Mouse (Mus musculus): ENCODE results near the gene Ascl3.
A peak's percentile ranks its signal among the peaks of the same experiment; 100 is the strongest.

Ascl3 gene

DNA sequence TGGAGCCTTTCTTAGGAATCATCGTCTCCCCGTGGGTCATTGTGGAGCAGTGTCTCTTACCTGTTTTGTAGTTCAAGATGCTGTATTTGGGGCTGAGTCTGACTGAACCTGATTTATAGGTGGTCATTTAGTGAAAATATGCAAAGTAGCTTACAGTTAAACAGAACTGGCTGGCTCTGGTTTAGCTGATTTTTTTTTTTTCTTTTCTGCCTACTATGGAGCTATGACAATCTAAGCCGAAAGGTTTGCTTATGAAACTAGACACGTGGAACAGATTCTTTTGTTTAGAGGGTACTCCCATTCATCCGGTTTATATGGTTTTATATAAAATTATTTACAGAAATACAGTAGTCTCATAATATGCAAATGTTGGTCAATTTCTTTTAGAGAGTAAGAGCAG lies at the start of gene Ascl3:
TSS of gene Ascl3 (minus strand) at position 101 of the 400 bp plus-strand sequence.
- DNase-seq: no peak

DNA sequence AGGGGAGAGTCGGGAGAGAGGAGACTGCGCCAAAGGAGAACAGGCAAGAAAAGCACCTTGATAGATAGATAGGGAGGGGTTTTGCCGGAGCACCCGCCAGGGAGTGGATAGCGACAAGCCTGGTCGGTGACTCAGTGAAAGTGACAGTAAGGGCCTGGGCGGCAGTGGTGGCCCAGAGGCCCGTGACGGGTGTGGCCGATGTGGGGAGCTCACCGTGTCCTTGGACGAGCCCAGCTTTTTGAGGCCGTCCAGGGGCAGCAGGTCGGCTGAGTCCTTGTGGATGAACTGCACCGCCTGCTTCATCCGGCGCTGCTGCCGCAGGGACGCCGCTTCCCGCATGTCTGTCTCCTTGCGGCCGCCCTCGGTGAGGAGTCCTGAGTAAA lies 49.6 kb upstream of the Ascl3 start:
- no peak for DNase-seq

- no peak for DNase-seq
These were observed 40.7 kb upstream of the Ascl3 start for GRCm38 (mm10) chr7:109772251-109772650.

GRCm38 (mm10) chr7:109768699-109769383 lies 37.3 kb upstream of the Ascl3 start:
- DNase-seq: no peak

DNA sequence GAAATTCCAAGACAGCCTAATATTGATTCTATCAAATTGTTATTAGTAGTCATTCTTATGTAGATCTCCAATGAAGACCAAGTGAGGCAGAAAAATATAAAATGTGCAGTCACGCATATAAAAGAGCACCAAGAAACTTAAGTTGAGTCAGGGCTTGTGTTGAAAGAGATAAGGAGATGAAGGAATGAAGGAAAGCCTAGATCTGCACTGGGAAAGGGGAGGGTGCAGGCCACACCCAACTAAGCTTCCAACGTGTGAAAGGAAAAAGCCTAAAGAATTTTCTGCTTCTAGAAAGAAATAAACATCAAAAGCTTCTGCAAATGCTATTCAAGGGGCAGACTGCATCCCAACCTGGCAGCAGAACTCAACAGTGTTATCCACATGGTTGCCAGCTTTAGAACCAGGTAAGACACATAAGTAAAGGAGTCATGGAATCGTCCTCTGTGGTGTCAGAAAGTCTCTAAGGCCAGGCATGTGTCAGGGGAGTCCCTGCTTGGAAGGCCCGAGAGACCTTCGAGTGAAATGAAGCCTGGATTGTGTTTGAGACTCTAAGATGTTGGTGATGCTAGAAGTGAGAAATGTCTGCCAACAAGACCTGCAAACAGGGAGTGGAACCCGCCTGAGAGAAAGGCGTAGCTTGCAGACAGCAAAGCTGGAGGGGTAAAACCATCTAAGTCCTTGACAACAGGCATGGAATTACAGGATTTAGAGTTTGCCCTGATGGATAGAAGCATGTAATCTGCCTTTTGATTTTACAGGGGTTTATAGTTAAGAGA lies 36.2 kb upstream of the Ascl3 start:
- no peak for DNase-seq

GRCm38 (mm10) chr7:109764009-109764408 lies 32.5 kb upstream of the Ascl3 start:
- DNase-seq: no peak

DNA sequence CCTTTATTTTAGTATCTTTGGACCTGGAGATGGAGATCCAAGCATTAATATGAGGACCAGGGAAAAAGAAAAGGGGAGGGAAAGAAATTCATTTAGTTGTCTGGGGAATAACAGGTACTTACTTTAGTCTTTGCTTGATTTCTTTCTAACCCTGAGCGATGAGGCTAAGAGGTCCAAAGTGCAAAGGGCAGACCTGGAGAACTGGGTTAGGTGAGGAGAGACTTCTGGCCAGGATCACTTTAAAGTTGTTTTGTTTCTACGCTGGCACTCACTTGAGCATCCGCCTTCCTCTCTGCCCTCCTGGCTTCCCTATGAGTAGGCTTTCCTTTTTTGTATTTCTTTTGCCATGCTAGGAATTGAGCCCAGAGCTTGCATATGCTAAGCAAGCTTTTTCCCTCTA lies 24.8 kb upstream of the Ascl3 start:
- peak; percentile 64 to 74 for DNase-seq

GRCm38 (mm10) chr7:109754034-109754433 lies 22.5 kb upstream of the Ascl3 start:
- DNase-seq: no peak

GRCm38 (mm10) chr7:109752008-109752925 lies 20.7 kb upstream of the Ascl3 start, which contains the start of gene Tmem9b:
Gene Tmem9b, minus strand, starts transcription at chr7:109752875.
- peak; percentile 67 to 81 for DNase-seq

DNA sequence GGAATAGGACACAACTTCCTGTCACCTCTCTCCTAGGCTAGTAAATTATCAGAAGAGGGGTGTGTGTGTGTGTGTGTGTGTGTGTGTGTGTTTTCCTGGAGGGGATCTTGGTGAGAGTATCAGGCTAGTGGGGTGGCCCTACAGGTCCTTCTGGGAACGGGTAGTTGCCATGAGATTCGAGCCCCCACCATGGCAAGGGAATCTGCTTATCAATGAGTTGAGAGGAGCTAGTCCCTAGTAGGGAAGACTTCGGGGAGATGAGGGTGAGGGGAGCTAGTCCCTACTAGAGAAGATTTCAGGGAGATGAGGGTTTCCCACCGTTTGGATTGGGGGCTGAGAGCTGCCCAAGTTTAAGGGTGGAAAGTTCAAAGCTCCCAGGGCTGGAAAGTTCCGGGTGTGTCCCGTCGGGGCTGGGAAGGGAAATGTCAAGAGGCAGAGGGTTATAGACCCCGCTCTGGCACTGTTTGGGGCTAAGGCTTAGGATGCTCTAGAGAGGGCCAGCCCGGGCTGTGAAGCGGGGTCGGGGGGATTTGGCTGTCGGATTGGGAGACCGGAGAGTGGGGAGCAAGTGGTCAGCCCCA lies 20.0 kb upstream of the Ascl3 start:
- DNase-seq: no peak

DNA sequence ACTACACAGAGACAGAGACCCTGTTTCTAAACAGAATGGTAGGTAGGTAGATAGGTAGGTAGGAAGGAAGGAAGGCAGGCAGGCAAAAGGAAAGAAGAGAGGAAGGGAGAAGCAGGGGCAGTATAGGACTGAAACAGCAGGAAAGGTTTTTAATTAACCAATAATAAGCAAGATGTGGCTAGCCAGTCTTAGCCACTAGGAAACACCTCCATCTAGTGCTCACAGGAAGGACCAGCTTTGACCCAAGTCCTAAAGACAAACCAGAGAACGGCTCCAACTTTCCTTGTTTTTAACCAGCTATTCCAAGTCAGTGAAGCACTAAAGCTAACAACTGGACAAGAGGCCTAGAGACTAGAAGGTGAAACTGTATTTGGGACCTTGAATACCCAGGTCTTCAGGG lies 16.2 kb upstream of the Ascl3 start:
- DNase-seq: no peak

DNA sequence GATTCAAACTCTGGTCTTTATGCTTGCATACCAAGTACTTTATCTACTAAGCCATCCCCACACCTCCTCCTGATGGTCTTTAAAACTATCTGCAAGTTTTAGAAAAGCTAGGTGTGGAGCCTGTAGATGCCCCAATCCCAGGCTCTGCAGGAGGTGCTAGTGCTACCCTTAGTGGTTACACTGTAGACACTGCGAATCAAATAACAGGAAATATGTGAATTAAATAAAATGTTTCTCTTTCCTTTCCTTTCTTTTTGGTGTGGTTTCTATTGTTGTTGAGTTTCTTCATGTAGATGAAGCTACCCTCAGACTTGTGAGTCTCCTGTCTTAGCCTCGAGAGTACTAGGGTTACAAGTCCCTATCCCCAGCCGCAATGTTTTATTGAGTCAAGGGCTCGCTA lies 10.2 kb upstream of the Ascl3 start:
- DNase-seq: no peak

GRCm38 (mm10) chr7:109741060-109741459 lies 9.5 kb upstream of the Ascl3 start:
- DNase-seq: no peak

DNA sequence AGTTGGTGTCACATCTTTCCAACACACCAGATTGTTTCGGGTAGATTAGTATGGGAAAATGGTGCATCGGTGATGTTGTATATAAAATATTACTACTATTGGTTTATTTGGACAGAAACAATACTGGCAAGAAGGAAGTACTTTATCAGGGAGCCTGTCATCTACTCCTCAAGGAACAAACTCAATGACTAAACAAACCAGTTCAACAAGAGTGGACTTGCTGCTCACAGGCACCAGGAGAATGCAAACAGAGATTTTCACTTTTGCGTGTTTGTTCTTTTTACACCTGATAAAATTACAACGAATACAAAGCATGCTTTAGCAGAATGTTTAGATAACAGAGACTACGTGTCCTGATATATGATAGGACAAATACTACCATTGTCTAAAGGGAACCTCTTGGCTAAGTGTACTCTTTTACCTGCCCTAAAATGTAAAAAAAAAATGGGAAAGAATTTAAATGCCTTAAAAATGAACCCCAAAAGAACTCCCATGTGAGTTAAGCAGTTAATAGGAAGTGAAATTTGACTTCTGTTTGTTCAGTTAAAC lies 8.4 kb upstream of the Ascl3 start:
- DNase-seq: no peak

- DNase-seq: peak in 1 of 2 experiments; percentile 37
These were observed 3.3 kb upstream of the Ascl3 start for GRCm38 (mm10) chr7:109734806-109735205.

GRCm38 (mm10) chr7:109723697-109724096 lies 7.8 kb downstream of the Ascl3 start, which contains the start of gene BC051019:
Gene BC051019, minus strand, starts transcription at chr7:109723850.
- DNase-seq: no peak

- no peak for DNase-seq
These were observed 8.4 kb downstream of the Ascl3 start for GRCm38 (mm10) chr7:109723114-109723513.

DNA sequence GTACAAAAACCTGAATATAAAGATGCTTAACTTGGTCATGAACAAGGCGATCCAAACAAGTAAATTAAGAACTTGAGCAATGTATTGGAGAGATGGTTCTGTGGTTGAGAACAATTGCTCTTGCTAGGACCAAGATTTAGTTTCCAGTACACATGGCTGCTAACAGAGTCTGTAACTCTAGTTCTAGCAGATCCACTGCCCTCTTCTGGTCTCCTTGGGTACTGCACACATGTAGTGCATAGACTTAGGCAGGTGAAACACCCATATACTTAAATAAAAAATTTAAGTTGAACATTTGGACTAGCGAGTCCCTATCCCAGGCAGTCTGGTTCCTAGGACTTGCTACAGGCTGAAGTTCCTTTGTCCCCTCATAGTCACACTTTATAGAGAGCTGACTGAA lies 8.9 kb downstream of the Ascl3 start:
- DNase-seq: no peak

- no peak for DNase-seq
These were observed 12.2 kb downstream of the Ascl3 start for GRCm38 (mm10) chr7:109719286-109719685.

DNA sequence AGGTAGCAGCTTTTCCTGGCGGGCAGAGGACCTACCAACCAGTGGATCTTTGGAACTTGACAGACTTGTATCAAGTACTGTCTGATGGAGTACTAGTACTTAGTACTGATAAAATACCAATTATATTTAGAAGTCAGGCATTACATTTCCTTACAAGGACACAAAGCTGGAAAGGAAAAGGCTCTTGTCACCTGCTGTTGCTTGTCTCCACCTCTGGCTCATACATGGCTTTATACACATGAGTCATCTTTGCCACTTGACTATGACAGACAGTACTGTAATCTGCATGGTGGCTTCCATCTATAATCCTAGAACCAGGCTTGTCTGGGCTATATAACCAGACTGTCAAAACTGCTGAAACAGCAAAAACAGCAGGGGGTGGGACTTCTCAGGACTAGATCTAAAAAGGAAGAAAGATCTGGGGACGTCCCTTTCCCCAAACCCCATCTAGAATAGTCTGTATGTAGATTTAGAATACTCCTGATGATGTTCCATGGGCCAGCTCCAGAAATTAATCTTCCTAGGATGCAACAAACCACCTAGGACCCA lies 18.0 kb downstream of the Ascl3 start:
- no peak for DNase-seq

DNA sequence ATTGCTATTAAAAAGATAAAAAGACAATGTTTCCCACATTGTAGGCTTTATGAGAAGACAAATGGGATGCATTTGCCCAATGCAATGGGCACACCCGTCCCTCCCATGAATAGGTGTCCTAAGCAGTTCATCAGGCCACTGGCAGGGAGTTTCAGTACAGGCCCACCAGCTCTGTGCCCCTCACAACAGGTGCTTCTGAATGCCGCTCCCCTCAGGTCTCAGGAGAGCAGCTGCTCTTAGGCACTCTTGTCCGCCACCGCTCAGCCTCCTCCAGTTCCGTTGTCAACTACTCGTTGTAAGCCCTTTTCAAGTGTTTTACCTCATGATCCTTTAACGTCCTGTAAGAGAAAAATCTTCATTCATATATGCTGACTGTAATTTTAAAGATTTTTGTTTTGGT lies 19.3 kb downstream of the Ascl3 start:
- DNase-seq: no peak

GRCm38 (mm10) chr7:109710069-109710468 lies 21.5 kb downstream of the Ascl3 start:
- no peak for DNase-seq
